In genomic region chr17:29502669-29503665, GRCm38 (mm10) we compare ENCODE assay signal across 8 mouse cellular contexts. TPM values are rescaled to one million over a fixed set of nuclear protein-coding genes. Genes with fewer than 3 reads are reported as not detected.
DNase-seq lines count a peak whose midpoint lies in the region; ATAC-seq and TF ChIP-seq lines count a peak whose summit lies in the region.

No protein-coding gene starts in this region.

- no peaks in the 10 kb centered on the region for H3K27me3 ChIP-seq in forebrain, postnatal 0 days (ENCODE audit: insufficient read depth, low read length)
- no peaks in the 10 kb centered on the region for H3K27me3 ChIP-seq in forebrain, embryonic 16.5 days (replicated peaks; ENCODE audit: control insufficient read depth, insufficient read depth, low read length)
- 0 out of 2 replicates have a peak, but pooled peaks cover 4% of the 10 kb centered on the region for H3K27me3 ChIP-seq in midbrain, embryonic 15.5 days (replicated peaks)
- H3K27me3 ChIP-seq in midbrain, embryonic 13.5 days, result 0 out of 2 replicates have a peak, but pooled peaks cover 5% of the 10 kb centered on the region
- H3K27me3 ChIP-seq in intestine, postnatal 0 days (replicated peaks; ENCODE audit: control insufficient read depth, insufficient read depth, low read length), result no peaks in the 10 kb centered on the region
- no peaks in the 10 kb centered on the region for H3K27me3 ChIP-seq in small intestine, adult 2 months (ENCODE audit: control insufficient read depth, insufficient read depth, low read length)

- no peak for TF ChIP-seq CTCF in forebrain, postnatal 0 days (IDR thresholded peaks at IDR 0.05; ENCODE audit: low read depth)
- no peak for TF ChIP-seq CTCF in intestine, postnatal 0 days (IDR thresholded peaks at IDR 0.05; ENCODE audit: low read depth)
- TF ChIP-seq CTCF in small intestine, adult 2 months (IDR thresholded peaks at IDR 0.05; ENCODE audit: extremely low read depth, insufficient read length, insufficient replicate concordance, low read depth, low read length), result no peak

- no peak for DNase-seq in forebrain, postnatal 0 days
- no peak for DNase-seq in right cerebral cortex, postnatal 4 days
- no peak for DNase-seq in adrenal gland, adult 2 months

- H3K4me2 ChIP-seq in forebrain, postnatal 0 days (ENCODE audit: low read depth), result 0 out of 2 replicates have a peak overlapping the region, but pooled peaks have one; percentile 5
- H3K4me2 ChIP-seq in forebrain, embryonic 16.5 days (ENCODE audit: low read length), result no peak overlapping the region
- H3K4me2 ChIP-seq in midbrain, embryonic 15.5 days, result peak overlapping the region; percentile 4; the same call in 1 of the 2 replicates
- no peak overlapping the region for H3K4me2 ChIP-seq in midbrain, embryonic 13.5 days (replicated peaks)
- H3K4me2 ChIP-seq in intestine, postnatal 0 days (replicated peaks; ENCODE audit: low read depth), result peak overlapping the region; percentile 54

- H3K4me3 ChIP-seq in forebrain, postnatal 0 days (ENCODE audit: low read depth, low read length), result no peak overlapping the region
- no peak overlapping the region for H3K4me3 ChIP-seq in forebrain, embryonic 16.5 days (replicated peaks; ENCODE audit: low read length)
- no peak overlapping the region for H3K4me3 ChIP-seq in midbrain, embryonic 15.5 days
- no peak overlapping the region for H3K4me3 ChIP-seq in midbrain, embryonic 13.5 days (replicated peaks)
- 0 out of 2 replicates have a peak overlapping the region, but pooled peaks have one; percentile 11 for H3K4me3 ChIP-seq in intestine, postnatal 0 days (ENCODE audit: low read depth, low read length)
- H3K4me3 ChIP-seq in small intestine, adult 2 months (ENCODE audit: low read depth, low read length), result peak overlapping the region; percentile 50

- 22% methylated on average over 32 of the region's 32 CpGs for WGBS in forebrain, postnatal 0 days
- WGBS in forebrain, embryonic 16.5 days, result 19% methylated on average over 32 of the region's 32 CpGs
- 22% methylated on average over 32 of the region's 32 CpGs for WGBS in midbrain, embryonic 15.5 days
- WGBS in midbrain, embryonic 13.5 days, result 21% methylated on average over 32 of the region's 32 CpGs
- WGBS in intestine, postnatal 0 days, result 18% methylated on average over 32 of the region's 32 CpGs
- WGBS in small intestine, adult 2 months, result 22% methylated on average over 32 of the region's 32 CpGs

- TF ChIP-seq POLR2A in small intestine, adult 2 months (IDR thresholded peaks at IDR 0.05; ENCODE audit: low read depth, low read length), result no peak

- no peaks in the 10 kb centered on the region for H3K9me3 ChIP-seq in forebrain, postnatal 0 days (ENCODE audit: low read length)
- H3K9me3 ChIP-seq in forebrain, embryonic 16.5 days (ENCODE audit: control insufficient read depth, low read length), result no peaks in the 10 kb centered on the region; the same call in 1 of the 2 replicates
- no peaks in the 10 kb centered on the region for H3K9me3 ChIP-seq in midbrain, embryonic 15.5 days
- H3K9me3 ChIP-seq in midbrain, embryonic 13.5 days, result no peaks in the 10 kb centered on the region
- 0 out of 2 replicates have a peak, but pooled peaks cover 4% of the 10 kb centered on the region for H3K9me3 ChIP-seq in intestine, postnatal 0 days (ENCODE audit: control insufficient read depth)

- H3K36me3 ChIP-seq in forebrain, postnatal 0 days (ENCODE audit: insufficient read depth), result no peaks in the 10 kb centered on the region
- H3K36me3 ChIP-seq in forebrain, embryonic 16.5 days (ENCODE audit: control insufficient read depth, insufficient read depth), result no peaks in the 10 kb centered on the region
- no peaks in the 10 kb centered on the region for H3K36me3 ChIP-seq in midbrain, embryonic 15.5 days (replicated peaks)
- H3K36me3 ChIP-seq in midbrain, embryonic 13.5 days, result no peaks in the 10 kb centered on the region
- no peaks in the 10 kb centered on the region for H3K36me3 ChIP-seq in intestine, postnatal 0 days (ENCODE audit: control insufficient read depth, insufficient read depth)
- H3K36me3 ChIP-seq in small intestine, adult 2 months (ENCODE audit: control insufficient read depth, insufficient read depth, low read length), result no peaks in the 10 kb centered on the region

- no peak overlapping the region for H3K9ac ChIP-seq in forebrain, postnatal 0 days
- no peak overlapping the region for H3K9ac ChIP-seq in forebrain, embryonic 16.5 days (replicated peaks; ENCODE audit: low read depth, low read length)
- H3K9ac ChIP-seq in midbrain, embryonic 15.5 days, result no peak overlapping the region
- no peak overlapping the region for H3K9ac ChIP-seq in midbrain, embryonic 13.5 days (replicated peaks)
- no peak overlapping the region for H3K9ac ChIP-seq in intestine, postnatal 0 days (ENCODE audit: low read depth, low read length)

- H3K4me1 ChIP-seq in forebrain, postnatal 0 days (ENCODE audit: insufficient read depth), result no peaks in the 10 kb centered on the region
- no peaks in the 10 kb centered on the region for H3K4me1 ChIP-seq in forebrain, embryonic 16.5 days (replicated peaks; ENCODE audit: control insufficient read depth, insufficient read depth, low read length)
- no peaks in the 10 kb centered on the region for H3K4me1 ChIP-seq in midbrain, embryonic 15.5 days
- peaks cover 8% of the 10 kb centered on the region; the same call in 1 of the 2 replicates for H3K4me1 ChIP-seq in midbrain, embryonic 13.5 days (replicated peaks)
- no peaks in the 10 kb centered on the region for H3K4me1 ChIP-seq in intestine, postnatal 0 days (replicated peaks; ENCODE audit: control insufficient read depth, insufficient read depth, low read length)
- H3K4me1 ChIP-seq in small intestine, adult 2 months (ENCODE audit: control insufficient read depth, insufficient read depth, insufficient read length, low read length), result peaks cover 5% of the 10 kb centered on the region

- ATAC-seq in forebrain, postnatal 0 days, result no peak
- ATAC-seq in forebrain, embryonic 16.5 days, result no peak
- ATAC-seq in midbrain, embryonic 15.5 days (replicated peaks), result no peak
- ATAC-seq in midbrain, embryonic 13.5 days, result no peak
- ATAC-seq in intestine, postnatal 0 days, result no peak

- no peak overlapping the region for H3K27ac ChIP-seq in forebrain, postnatal 0 days (ENCODE audit: low read depth, low read length)
- H3K27ac ChIP-seq in forebrain, embryonic 16.5 days (ENCODE audit: low read length), result no peak overlapping the region
- H3K27ac ChIP-seq in midbrain, embryonic 15.5 days, result no peak overlapping the region
- H3K27ac ChIP-seq in midbrain, embryonic 13.5 days, result no peak overlapping the region
- H3K27ac ChIP-seq in intestine, postnatal 0 days (ENCODE audit: low read depth, low read length), result no peak overlapping the region
- no peak overlapping the region for H3K27ac ChIP-seq in small intestine, adult 2 months (ENCODE audit: insufficient read depth, low read depth, low read length)

RNA-seq across cellular contexts. Expression of gene Pim1, which starts 12.4 kb away (rescaled TPM):
- 8.7 and 14.6 TPM in 2 replicates for total RNA-seq in forebrain, postnatal 0 days (2014; rRNA removed)
- 10.3 and 12.0 TPM in 2 replicates for polyA plus RNA-seq in forebrain, postnatal 0 days (2015; fragmentation: Nextera tagmentation; extraction: Ambion mirVana)
- 11.4 and 11.8 TPM in 2 replicates for polyA plus RNA-seq in forebrain, embryonic 16.5 days (2015; fragmentation: Nextera tagmentation; extraction: Ambion mirVana)
- 10.3 and 10.9 TPM in 2 replicates for polyA plus RNA-seq in midbrain, embryonic 15.5 days (2015; fragmentation: Nextera tagmentation; extraction: Ambion mirVana)
- polyA plus RNA-seq in midbrain, embryonic 13.5 days (2015; fragmentation: Nextera tagmentation; extraction: Ambion mirVana), result 13.4 and 15.4 TPM in 2 replicates
- 16.8 and 18.9 TPM in 2 replicates for polyA plus RNA-seq in intestine, postnatal 0 days (2015; fragmentation: Nextera tagmentation; extraction: Ambion mirVana)
- 38.9 and 160 TPM in 2 replicates for polyA plus RNA-seq in small intestine, adult 2 months (2012; rRNA removed)
- total RNA-seq in adrenal gland, adult 2 months (2021), result 100 to 1,000 TPM; 120 to 124 TPM
- 150 and 153 TPM in 2 replicates for polyA plus RNA-seq in adrenal gland, adult 2 months (2012; rRNA removed)

RNA-seq across cellular contexts. Expression of gene Gm17657, which starts 46.5 kb away (rescaled TPM):
- not detected in 2 replicates for total RNA-seq in forebrain, postnatal 0 days (2014; rRNA removed)
- not detected in 2 replicates for polyA plus RNA-seq in forebrain, postnatal 0 days (2015; fragmentation: Nextera tagmentation; extraction: Ambion mirVana)
- polyA plus RNA-seq in forebrain, embryonic 16.5 days (2015; fragmentation: Nextera tagmentation; extraction: Ambion mirVana), result not detected in 2 replicates
- not detected in 2 replicates for polyA plus RNA-seq in midbrain, embryonic 15.5 days (2015; fragmentation: Nextera tagmentation; extraction: Ambion mirVana)
- polyA plus RNA-seq in midbrain, embryonic 13.5 days (2015; fragmentation: Nextera tagmentation; extraction: Ambion mirVana), result not detected in 2 replicates
- not detected in 2 replicates for polyA plus RNA-seq in intestine, postnatal 0 days (2015; fragmentation: Nextera tagmentation; extraction: Ambion mirVana)
- not detected in 2 replicates for polyA plus RNA-seq in small intestine, adult 2 months (2012; rRNA removed)
- not detected for total RNA-seq in adrenal gland, adult 2 months (2021)
- not detected in 2 replicates for polyA plus RNA-seq in adrenal gland, adult 2 months (2012; rRNA removed)

RNA-seq across cellular contexts. Expression of gene Tbc1d22b, which starts 46.6 kb away (rescaled TPM):
- 35.5 and 38.8 TPM in 2 replicates for total RNA-seq in forebrain, postnatal 0 days (2014; rRNA removed)
- 22.4 and 29.3 TPM in 2 replicates for polyA plus RNA-seq in forebrain, postnatal 0 days (2015; fragmentation: Nextera tagmentation; extraction: Ambion mirVana)
- 22.0 and 25.9 TPM in 2 replicates for polyA plus RNA-seq in forebrain, embryonic 16.5 days (2015; fragmentation: Nextera tagmentation; extraction: Ambion mirVana)
- polyA plus RNA-seq in midbrain, embryonic 15.5 days (2015; fragmentation: Nextera tagmentation; extraction: Ambion mirVana), result 29.9 and 31.0 TPM in 2 replicates
- polyA plus RNA-seq in midbrain, embryonic 13.5 days (2015; fragmentation: Nextera tagmentation; extraction: Ambion mirVana), result 22.1 and 26.1 TPM in 2 replicates
- polyA plus RNA-seq in intestine, postnatal 0 days (2015; fragmentation: Nextera tagmentation; extraction: Ambion mirVana), result 8.6 TPM in 2 replicates
- polyA plus RNA-seq in small intestine, adult 2 months (2012; rRNA removed), result 13.8 and 27.3 TPM in 2 replicates
- total RNA-seq in adrenal gland, adult 2 months (2021), result 10 to 100 TPM; 24.2 to 30.5 TPM
- polyA plus RNA-seq in adrenal gland, adult 2 months (2012; rRNA removed), result 25.7 and 30.6 TPM in 2 replicates

RNA-seq across cellular contexts. Expression of gene Tmem217, which starts 49.2 kb away (rescaled TPM):
- total RNA-seq in forebrain, postnatal 0 days (2014; rRNA removed), result not detected in 2 replicates
- 0.16 and 0.74 TPM in 2 replicates for polyA plus RNA-seq in forebrain, postnatal 0 days (2015; fragmentation: Nextera tagmentation; extraction: Ambion mirVana)
- 0.50 and 1.1 TPM in 2 replicates for polyA plus RNA-seq in forebrain, embryonic 16.5 days (2015; fragmentation: Nextera tagmentation; extraction: Ambion mirVana)
- polyA plus RNA-seq in midbrain, embryonic 15.5 days (2015; fragmentation: Nextera tagmentation; extraction: Ambion mirVana), result 1.5 and 1.7 TPM in 2 replicates
- 1.1 and 2.2 TPM in 2 replicates for polyA plus RNA-seq in midbrain, embryonic 13.5 days (2015; fragmentation: Nextera tagmentation; extraction: Ambion mirVana)
- 0.16 TPM in 1 of 2 replicates, not detected in the other for polyA plus RNA-seq in intestine, postnatal 0 days (2015; fragmentation: Nextera tagmentation; extraction: Ambion mirVana)
- polyA plus RNA-seq in small intestine, adult 2 months (2012; rRNA removed), result 0.29 TPM in 1 of 2 replicates, not detected in the other
- not detected for total RNA-seq in adrenal gland, adult 2 months (2021)
- 0.88 and 1.6 TPM in 2 replicates for polyA plus RNA-seq in adrenal gland, adult 2 months (2012; rRNA removed)

Comparison
In these comparisons a context has a peak if more than half of its experiments do, and no peak if none do; other contexts are left out.
1. H3K4me2 ChIP-seq: peak in forebrain, postnatal 0 days (single experiment), midbrain, embryonic 15.5 days (single experiment) and intestine, postnatal 0 days (single experiment); none in forebrain, embryonic 16.5 days (single experiment) and midbrain, embryonic 13.5 days (single experiment).
2. H3K4me3 ChIP-seq: peak in intestine, postnatal 0 days (single experiment) and small intestine, adult 2 months (single experiment); none in forebrain, postnatal 0 days (single experiment), forebrain, embryonic 16.5 days (single experiment), midbrain, embryonic 15.5 days (single experiment) and midbrain, embryonic 13.5 days (single experiment).